Mouse (Mus musculus) liver, adult 10 weeks (tissue): ENCODE data around the gene Dst. TPM values are rescaled to one million over a fixed set of nuclear protein-coding genes. Genes with fewer than 3 reads are reported as not detected.

ENCODE experiments used
- polyA plus RNA-seq: library from polyadenylated mRNA; stranded (reverse); fragments of 350-450 nt; fragmentation: Illumina TruSeq; extraction: RNeasy Lipid Tissue Mini Kit (QIAGEN cat#74804); gene quantifications from one replicate; pipeline ENCODE4 v1.2.3, GENCODE M21; 2014; ENCODE audit warnings: low read depth, low replicate concordance

The Dst gene
- 16.2 TPM for polyA plus RNA-seq

DNA sequence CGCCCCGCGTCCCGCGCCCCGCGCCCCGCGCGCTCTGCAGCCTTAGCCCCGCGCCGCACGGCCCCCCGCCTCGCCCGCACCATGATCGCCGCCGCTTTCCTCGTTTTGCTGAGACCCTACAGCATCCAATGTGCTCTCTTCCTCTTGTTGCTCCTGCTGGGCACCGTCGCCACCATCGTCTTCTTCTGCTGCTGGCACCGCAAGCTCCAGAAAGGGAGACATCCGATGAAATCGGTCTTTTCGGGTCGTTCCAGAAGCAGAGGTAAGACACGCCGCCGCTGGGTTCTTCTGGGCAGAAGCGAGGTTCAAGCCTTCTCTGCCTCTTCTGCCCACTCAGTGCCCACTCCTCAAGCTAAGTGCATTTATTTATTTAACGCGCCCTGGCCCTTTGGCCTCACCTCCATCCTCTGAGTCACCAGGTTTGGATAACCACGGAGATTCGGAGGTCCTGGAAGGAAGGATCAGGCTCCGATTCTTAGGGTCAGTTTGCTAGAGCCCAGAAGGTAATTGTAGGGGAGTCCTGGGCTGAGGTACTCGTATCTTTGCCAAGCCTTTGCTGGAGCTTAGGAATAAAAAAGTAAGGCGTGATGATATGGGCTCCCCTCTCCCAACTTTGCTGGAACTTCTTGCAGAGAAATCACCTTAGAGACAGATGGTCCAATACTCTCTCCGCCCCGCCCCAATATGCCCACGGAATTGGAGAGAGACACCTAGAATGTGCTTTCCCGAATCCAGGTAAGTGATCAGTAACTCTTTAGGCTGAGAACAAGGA is at the start of gene Dst:
TSS of gene Dst (plus strand) at position 35 of the 772 bp plus-strand sequence.

DNA sequence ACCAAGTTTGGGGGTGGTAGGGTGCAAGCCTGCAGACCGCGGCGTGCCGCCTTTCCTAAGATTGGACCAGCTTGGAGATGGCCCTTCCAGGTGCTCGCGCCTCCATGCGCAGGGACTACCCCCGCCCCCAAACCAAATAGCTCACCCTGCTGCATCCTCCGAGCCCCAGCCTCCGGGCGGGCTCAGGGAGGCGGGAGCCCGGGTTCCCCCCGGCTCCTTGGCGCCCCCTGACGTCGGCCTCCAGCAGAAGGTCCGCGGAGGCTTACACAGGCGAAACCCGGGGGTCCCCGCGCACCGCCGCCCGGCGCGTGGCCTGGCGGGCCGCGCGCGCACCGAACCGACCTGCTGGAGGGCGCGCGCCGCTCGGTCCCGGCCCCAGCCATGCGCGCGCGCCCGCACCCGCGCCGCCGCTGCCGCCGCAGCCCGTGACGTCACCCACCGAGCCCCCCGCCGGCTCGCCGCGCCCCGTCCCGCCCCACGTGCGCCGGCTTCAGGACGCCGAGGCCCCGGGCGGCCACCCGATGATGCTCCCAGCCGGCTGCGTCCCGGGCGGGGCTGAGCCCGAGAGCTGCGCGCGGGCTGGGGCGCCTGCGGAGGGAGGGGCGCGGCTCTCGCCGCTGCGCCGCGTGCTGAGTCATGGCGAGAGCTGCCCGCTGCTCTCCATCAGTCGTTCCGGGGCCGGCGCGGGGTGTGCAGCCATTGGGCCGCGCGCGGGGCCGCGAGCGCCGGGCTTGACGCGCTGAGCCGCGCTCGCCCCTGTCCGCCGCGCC is 419 bp upstream of the Dst start, which contains the start of gene Bend6:
TSS of gene Bend6 (minus strand) at position 396 of the 770 bp plus-strand sequence.

Other genes with a start within 250 kb of the Dst start
- 2.0 TPM for gene Prim2, start 238.4 kb upstream of the Dst start, polyA plus RNA-seq
- 11.0 TPM for gene Rab23, start 188.3 kb upstream of the Dst start, polyA plus RNA-seq
- 3.5 TPM for gene Bag2, start 150.4 kb upstream of the Dst start, polyA plus RNA-seq
- 22.0 TPM for gene Zfp451, start 93.6 kb upstream of the Dst start, polyA plus RNA-seq
- 0.45 TPM for gene Bend6, start 409 bp upstream of the Dst start, polyA plus RNA-seq